Mouse (Mus musculus) gastrocnemius, adult 18-20 months (tissue): Measurements from ENCODE around the gene Hhatl. TPM values are rescaled to one million over a fixed set of nuclear protein-coding genes. Genes with fewer than 3 reads are reported as not detected.

Source experiments
- DNase-seq: peaks from one replicate; pipeline ENCODE4 v3.0.0; 2021; ENCODE audit warnings: low spot score
- total RNA-seq, 2 experiments: library from RNA; stranded (reverse); gene quantifications; 2 replicates each; pipeline ENCODE4 v1.2.3; 2021

Hhatl gene
- total RNA-seq, 2 experiments from 2014 or later: 125 to 145 TPM

DNA sequence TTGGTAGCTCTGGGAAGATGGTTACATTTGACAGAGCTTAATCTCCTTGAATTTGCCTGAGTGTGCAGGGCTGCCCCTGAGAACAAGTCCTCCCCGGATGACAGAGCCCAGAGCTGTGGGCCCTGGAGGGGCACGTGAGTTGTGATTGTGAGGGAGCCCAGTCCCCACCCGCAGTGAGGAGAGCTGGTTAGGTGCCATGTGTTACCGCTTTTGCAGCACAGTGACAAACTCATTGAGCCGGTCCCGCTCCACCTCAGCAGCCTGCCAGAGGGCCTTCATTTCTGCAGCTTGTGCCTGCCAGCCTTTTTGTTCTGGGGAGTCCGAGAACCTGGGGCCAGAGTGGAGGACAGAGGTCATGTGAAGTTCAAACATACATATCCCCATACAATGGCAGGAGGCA, 15.6 kb upstream of the Hhatl start:
- DNase-seq: no peak

DNA sequence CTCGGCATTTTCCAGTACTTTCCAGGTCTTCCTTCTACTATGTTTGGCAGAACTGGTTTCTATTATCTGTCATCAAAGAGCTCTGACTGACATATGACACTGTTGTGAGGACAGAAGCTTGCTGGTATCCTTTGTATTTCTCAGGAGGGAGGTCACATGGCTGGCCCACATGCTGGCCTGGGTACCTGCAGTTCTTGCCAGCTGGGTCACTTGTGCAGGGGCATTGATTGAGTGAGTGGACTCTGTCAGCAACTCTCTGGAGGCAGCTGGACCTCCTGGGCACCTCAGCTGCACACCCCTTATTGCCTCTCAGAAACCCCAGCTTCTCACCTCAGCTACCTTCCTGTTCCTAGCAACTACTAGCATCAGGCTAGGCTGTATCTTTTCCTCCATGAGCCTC, 15.2 kb upstream of the Hhatl start:
- DNase-seq: no peak

DNA sequence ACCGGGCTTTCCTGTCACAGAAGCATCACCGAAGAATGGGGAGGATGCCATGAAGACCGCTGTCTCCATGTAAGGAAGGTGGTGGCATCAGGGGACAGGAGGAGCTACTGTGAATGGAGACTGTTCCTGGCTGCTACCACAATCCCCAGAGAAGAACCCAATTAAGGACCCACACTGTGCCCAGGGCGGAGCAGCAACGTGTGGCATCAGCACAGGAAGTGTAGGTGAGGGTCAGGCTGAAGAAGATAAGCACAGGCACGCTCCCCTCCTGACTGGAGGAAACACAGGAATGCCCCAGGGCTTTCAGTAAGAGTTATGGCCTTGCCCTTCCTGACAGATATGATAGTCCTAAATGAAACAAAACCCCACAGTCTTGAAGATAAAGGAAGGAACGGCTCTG, 10.4 kb upstream of the Hhatl start:
- DNase-seq: no peak

DNA sequence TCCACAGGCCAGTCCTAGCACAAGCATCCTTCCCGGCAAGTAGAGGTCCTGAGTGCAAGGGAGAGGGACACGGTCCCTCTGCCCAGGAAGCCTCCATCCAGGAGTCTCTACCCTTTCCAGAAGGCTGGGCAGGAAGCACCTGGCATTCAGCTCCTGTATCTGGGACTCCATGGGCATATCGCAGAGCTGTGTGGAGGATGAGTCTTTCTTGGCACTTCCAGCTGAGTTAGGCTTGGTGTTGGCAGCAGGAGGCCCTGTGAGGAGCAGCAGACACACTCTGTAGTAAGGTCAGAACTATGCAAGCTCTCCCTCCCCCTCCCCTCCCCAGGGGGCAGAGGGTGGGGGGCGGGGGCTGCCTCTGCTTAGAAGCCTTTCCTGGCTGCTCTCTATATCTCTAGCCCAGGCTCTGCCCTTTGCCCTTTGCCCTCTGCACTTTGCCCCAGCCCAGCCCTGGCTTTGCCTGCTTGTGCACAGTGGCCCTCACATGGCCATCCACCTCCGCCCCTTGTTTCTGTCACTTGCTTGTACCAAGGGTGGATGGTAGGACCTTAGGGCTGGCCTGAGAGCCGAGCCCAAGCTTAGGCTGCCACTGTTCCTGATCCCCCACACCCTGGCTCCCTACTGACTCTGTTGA, 6.7 kb upstream of the Hhatl start:
- DNase-seq: no peak

DNA sequence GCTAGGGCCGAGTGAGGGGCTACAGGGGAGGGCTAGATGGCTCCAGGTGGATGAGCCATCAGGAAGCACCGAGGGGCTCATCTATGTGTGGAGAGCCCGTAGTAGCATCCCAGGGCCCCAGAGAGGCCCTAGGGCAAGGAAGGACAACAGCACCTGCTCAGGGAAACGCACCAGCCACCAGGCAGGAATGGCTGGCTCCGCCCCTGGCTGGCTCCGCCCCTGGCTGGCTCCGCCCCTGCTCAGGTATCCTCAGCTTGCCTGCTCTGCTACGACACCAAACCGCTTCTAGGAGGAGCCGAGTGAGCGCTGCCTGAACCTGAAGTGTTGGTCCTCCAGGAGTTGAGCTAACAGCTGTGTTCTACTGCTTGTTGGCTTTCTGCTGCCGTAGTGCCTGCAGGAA, 5.4 kb upstream of the Hhatl start:
- DNase-seq: no peak

DNA sequence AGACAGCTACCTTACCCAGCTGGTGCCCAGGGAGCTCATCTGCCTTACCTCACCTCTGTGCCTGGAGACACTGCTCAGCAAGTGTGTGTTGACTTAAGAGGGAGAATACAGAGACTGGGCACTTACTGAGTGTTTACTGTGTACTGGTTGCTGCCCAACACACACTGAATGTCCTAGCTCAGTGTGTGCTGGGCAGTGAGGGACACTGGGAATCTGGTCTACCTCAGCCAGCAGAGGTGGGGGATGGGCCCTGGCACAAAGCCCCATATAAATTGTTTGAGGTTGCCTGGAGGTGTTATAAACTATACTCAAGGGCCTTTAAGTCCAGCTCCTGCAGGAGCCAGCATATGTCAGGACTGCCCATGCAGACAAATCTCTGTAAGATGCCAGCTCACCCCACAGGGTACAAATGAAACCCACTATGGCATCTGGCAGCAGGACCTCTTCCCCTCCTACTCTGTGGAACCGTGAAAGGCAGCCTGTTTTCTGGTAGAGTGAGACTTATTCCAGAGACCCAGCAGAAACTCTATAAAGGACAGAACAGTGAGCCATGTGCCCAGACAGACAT, 2.7 kb upstream of the Hhatl start:
- no peak for DNase-seq

DNA sequence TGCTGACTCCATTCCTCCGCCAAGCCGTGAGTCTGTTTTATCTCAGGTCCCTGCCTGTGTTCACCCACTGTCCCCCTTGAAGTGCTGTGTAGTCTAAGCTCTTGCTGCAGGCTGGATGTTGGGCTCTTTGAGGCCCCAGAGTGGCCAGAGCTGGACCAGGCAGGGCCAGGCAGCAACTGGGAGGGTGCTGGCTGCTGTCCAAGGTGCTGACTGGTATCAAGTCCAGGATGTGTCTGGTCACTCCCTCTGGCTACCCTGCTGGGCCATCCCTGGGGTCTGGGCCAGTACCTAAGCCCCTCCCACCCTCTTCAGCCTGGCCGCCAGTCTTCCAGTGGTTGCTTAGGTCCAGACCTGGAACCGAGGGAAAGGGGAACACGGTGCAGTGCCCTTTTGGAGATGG, 1.1 kb downstream of the Hhatl start:
- DNase-seq: peak; percentile 93

DNA sequence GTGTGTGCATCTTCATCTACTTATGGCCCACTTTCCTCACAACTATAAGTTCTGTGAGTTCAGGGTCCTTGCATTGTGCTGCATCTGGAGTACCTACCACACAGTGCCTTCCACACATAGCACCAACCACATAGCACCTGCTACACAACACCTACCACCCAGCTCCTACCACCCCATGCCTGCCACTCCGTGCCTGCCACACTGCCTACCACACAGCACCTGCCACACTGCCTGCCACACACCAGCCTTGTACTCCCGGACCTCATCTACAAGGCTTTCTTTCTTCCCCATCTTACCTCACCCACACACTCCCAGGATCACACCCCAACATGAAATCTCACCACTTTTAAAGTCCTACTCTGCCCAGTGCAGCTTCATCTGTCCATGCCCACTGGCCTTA, 5.9 kb downstream of the Hhatl start:
- DNase-seq: no peak

DNA sequence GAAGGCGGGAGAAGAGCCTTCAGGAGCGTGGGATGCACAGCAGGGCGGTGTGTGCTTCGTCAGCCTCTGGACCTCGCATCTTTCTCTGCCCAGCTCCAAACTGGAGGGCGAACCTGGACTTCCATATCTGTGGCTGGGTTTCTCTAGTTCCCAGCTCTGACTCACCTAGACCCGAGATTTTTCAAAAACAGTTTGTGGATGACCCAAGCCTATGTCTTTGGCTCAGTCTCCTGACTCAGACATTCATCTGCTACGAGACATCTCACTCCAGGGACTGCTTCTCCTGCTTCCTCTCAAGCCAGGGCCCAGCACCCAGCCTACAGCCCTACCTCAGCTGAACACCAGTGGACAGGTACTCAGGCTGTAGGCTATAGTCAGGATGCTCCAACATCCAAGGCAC, 7.0 kb downstream of the Hhatl start:
- DNase-seq: no peak

DNA sequence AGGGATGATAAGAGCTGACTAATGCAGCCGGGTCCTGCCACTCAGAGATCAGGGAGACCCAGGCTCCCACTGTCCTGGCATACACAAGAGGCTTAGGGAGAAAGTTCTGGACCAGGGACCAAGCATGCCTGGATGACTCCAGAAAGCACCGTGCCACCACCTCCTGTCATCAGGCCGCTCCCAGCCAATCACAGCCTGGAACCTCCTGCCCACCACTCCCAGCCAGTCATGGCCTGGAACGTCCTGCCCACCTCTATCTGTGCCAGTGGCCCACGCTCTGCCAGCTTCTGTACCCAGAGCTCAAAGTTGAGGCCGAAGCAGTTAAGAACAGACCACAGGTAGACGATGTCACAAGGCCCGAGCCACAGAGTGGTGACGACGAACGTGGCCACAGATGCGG, 7.5 kb downstream of the Hhatl start:
- DNase-seq: no peak

DNA sequence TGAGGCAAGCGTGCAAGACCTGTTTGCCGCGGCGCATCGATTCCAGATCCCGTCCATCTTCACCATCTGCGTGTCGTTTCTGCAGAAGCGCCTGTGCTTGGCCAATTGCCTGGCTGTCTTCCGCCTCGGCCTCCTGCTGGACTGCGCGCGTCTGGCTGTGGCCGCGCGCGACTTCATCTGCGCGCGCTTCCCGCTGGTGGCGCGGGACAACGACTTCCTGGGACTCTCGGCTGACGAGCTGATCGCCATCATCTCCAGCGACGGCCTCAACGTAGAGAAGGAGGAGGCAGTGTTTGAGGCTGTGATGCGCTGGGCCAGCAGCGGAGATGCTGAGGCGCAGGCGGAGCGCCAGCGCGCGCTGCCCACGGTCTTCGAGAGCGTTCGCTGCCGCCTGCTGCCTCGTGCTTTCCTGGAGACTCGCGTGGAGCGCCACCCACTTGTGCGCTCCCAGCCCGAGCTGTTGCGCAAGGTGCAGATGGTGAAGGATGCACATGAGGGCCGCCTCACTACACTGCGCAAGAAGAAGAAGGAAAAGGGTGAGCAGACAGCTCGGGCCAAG, 14.2 kb downstream of the Hhatl start:
- DNase-seq: no peak

DNA sequence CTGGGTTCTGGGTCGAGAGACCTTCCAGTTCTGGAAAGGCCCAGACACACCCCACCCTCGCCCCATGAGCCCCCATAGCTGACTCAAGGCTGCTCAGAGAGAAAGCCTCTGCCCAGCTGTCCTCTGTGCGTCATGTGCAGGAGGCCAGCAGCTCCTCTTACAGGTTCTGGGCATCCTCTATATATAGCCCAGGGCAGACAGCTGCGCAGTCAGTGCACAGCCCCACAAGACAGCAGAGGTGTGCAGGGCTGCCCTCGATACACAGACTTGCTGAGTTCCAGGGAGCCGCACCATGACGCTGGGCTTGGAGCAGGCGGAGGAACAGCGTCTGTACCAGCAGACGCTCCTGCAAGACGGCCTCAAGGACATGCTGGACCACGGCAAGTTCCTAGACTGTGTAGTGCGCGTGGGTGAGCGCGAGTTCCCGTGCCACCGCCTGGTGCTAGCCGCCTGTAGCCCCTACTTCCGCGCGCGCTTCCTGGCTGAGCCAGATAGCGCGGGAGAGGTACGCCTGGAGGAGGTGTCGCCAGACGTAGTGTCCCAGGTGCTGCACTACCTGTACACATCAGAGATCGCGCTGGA, 14.7 kb downstream of the Hhatl start, which contains the start of gene Klhl40:
Klhl40 (plus strand) TSS at position 124 of the 582 bp plus-strand sequence.
- DNase-seq: peak; percentile 82

DNA sequence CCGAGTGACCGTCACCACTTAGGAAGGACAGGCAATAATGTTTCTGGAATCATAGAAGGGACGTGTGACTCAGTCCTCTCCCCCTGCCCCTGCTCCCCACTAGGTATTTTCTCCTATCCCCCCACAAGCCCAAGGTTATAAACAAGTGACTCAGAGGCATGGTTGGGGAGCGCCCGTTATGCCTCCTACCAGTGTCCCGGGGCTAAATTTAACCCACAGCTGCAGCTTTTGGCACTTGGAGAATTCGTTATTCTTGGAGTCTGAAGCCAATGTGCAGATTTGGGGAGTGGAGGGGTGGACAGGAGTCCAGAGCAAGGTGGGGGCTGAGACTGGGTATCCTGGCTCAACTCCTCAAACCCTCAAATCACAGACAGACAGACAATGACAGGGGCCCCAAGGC, 15.8 kb downstream of the Hhatl start:
- peak; percentile 69 for DNase-seq

DNA sequence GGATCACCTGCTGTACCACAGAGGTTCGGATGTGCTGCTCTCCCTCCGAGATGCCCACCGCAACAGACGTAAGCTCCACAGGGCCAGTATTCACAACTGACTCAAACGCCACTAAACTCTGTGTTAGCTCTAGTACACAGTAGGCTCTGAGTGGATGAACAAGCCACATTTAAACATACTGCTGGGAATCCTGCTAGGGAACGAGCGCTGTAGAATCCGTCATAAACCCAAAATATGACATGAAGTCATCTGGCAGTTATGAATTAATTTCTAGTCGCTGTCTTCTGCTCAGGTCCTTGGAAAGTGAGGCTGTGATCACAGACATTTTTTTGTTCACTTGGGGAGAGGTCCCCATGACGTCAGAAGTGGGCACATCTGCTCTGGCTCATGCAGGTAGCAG, 16.4 kb downstream of the Hhatl start:
- no peak for DNase-seq

DNA sequence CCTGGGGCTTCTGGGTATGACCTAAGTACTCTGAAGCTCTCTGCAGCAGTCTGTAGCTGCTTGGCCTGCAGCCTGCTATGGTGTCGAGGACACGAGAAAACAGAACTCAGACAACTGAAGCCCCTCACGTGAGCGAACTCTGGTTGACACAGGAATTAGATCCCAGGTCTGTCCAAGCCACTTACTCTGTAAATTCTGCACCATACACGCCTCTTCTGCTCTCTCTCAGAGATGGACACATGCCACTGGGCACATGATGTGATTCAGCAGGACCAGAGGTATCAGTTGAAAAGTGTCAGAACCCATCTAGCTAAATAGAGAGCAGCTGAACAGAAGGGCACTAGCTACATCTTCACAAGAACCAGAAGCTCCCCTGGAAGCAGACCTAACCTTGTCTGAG, 19.9 kb downstream of the Hhatl start:
- no peak for DNase-seq

DNA sequence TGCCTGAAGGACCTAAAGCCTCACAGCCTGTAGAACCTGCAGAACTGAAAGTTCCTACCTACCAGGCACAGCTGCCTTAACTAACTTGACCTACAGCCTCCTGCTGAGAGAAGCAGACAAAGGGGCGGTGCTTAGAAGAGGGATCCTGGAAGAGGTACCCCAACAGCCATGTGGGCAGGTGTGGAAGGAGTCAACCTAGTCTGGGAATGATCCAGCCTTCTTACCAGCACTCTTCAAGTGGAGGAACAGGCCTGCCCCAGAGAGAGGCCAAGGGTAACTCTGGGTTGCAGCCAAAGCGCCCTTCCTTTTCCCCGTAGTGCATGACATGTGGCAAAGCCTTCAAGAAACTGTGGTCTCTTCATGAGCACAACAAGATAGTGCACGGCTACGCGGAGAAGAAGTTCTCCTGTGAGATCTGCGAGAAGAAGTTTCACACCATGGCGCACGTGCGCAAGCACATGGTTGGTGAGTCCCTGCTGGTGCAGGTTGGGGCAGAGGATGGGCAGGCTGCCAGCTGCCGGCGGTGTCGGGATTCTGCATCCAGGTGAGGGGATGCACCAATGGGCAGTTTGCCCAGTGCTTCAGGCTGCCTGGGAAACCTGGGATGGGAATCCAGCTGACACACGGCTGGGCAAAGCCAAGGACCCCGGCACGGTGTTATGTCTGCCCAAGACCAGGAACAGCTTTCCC, 27.0 kb downstream of the Hhatl start:
- no peak for DNase-seq

DNA sequence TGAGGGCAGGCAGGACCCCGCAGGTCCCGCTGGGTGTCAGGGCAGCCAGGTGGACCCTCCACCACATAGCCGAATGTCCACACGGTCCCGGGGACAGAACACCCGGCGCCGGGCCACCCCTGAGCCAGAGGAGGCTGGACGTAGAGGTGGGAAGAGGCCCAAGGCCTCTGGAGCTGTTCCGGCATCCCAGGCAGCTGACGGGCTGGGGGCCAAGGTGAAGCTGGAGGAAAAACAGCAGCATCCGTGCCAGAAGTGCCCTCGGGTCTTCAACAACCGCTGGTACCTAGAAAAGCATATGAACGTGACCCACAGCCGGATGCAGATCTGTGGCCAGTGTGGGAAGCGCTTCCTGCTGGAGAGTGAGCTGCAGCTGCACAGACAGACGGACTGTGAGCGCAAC, 28.6 kb downstream of the Hhatl start:
- no peak for DNase-seq

DNA sequence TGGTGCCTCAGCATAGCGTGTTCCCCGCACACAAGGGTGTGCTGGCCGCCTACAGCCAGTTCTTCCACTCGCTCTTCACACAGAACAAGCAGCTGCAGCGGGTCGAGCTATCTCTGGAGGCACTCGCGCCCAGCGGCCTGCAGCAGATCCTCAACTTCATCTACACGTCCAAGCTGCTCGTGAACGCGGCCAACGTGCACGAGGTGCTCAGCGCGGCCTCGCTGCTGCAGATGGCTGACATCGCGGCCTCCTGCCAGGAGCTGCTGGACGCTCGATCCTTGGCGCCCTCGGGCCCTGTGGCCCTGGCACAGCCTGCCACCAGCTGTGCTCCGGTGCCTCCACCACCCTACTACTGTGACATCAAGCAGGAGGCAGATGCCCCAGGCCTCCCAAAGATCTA, 29.5 kb downstream of the Hhatl start:
- DNase-seq: no peak

DNA sequence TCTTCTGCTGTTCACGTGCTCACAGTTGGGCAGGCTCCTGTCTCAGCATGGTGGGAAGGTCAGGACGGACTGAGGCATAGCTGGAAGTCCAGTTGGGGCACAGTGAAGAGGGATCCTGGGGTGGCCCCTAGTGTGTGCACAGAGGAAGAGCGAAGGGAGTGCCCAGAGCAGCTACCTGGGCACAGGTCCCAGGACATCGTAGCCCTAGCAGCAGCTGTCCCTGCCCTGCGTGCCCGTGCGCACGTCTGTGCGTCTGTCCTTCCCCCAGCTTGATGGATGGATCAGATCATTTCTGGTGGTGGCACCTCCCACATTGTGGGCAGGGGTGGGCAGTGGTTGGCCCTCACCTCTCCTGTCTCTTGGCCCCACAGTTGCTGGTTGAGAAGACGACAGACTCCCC, 30.1 kb downstream of the Hhatl start:
- DNase-seq: peak; percentile 63

DNA sequence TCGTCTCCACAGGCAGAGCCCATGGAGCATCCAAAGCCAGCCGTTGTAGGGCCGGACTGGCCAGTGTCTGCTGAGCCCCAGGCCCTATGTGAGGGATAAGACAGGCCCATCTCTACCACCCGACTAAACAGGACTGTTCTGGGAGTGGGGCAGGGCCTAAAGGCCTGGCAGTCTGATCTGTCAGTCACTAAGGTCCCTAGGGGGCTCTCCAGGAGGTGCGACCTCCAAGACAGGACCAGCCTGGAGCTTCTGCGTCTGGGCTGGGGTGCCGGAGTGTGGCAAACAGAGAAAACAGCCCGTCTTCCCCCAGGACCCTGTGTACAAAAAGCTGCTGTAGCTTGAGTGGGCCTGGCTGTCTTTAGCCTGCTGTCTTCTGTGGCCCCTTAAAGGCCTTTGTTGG, 30.5 kb downstream of the Hhatl start:
- DNase-seq: no peak

DNA sequence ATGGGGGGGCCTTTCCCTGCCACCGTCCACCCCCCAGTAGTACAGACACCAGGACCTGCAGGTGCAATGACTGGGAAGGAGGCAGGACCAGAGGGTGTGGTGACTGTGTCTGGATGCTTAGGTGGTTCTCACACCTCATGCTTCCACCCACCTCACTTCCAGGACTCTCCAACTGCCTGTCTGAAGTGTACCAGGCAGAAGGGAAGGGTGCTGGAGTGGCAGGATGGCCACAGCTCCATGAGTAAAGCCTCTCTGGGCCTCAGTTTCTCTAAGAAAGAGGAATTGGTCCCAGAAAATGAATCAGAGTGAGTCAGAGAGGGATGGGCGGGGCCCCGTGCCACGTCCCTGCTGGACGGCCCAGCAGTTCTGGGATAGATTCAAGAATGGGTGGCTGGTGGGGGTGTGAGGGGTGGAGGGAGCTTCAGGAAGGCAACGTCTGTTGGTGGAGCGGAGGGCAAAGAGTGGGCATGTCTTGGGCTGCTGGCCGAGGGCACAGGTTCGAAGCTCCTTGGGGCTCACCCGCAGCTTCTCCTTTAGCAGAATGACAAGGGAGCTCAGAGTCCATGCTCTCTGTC, 31.1 kb downstream of the Hhatl start:
- no peak for DNase-seq
